Mouse (Mus musculus): ENCODE measurements around the gene Syt11.
"Not testable (repeated sequence)": the region's sequence is repeated elsewhere in the genome, so short reads cannot be mapped to it uniquely, and the experiment has no call there.

Syt11 gene

GRCm38 (mm10) chr3:88738641-88739040 is 36.3 kb downstream of the Syt11 start:
- peak; percentile 59 for DNase-seq (ENCODE audit: low read depth, low spot score)

GRCm38 (mm10) chr3:88736556-88736955 is 38.4 kb downstream of the Syt11 start:
- no peak for DNase-seq (ENCODE audit: low read depth, low spot score)

GRCm38 (mm10) chr3:88719098-88719497 is 55.9 kb downstream of the Syt11 start:
- DNase-seq (ENCODE audit: low read depth, low spot score), result peak; percentile 65

GRCm38 (mm10) chr3:88717831-88718230 is 57.1 kb downstream of the Syt11 start:
- peak; percentile 29 for DNase-seq (ENCODE audit: low read depth, low spot score)

- DNase-seq (ENCODE audit: low read depth, low spot score), result peak; percentile 44
Observed at GRCm38 (mm10) chr3:88717198-88717798, 57.7 kb downstream of the Syt11 start.

- peak; percentile 86 for DNase-seq (ENCODE audit: low read depth, low spot score)
Observed at GRCm38 (mm10) chr3:88716399-88717197, 58.4 kb downstream of the Syt11 start, which contains the start of gene Rit1. TSS of gene Rit1 (plus strand) at chr3:88716838.

GRCm38 (mm10) chr3:88715716-88716115 is 59.2 kb downstream of the Syt11 start:
- DNase-seq (ENCODE audit: low read depth, low spot score), result not testable (repeated sequence)

- DNase-seq (ENCODE audit: low read depth, low spot score), result no peak
Observed at GRCm38 (mm10) chr3:88714725-88715124, 60.2 kb downstream of the Syt11 start.

GRCm38 (mm10) chr3:88713709-88714108 is 61.3 kb downstream of the Syt11 start:
- no peak for DNase-seq (ENCODE audit: low read depth, low spot score)

- DNase-seq (ENCODE audit: low read depth, low spot score), result peak; percentile 55
Observed at GRCm38 (mm10) chr3:88701222-88701621, 73.7 kb downstream of the Syt11 start.

- DNase-seq (ENCODE audit: low read depth, low spot score), result no peak
Observed at GRCm38 (mm10) chr3:88700247-88700646, 74.7 kb downstream of the Syt11 start.

GRCm38 (mm10) chr3:88698834-88699233 is 76.1 kb downstream of the Syt11 start:
- DNase-seq (ENCODE audit: low read depth, low spot score), result no peak

- no peak for DNase-seq (ENCODE audit: low read depth, low spot score)
Observed at GRCm38 (mm10) chr3:88698051-88698450, 76.9 kb downstream of the Syt11 start.

GRCm38 (mm10) chr3:88695545-88695944 is 79.4 kb downstream of the Syt11 start:
- DNase-seq (ENCODE audit: low read depth, low spot score), result no peak
